Mouse (Mus musculus): ENCODE results near the gene Krtcap3. TPM values are rescaled to one million over a fixed set of nuclear protein-coding genes. Genes with fewer than 3 reads are reported as not detected.
A peak's percentile ranks its signal among the peaks of the same experiment; 100 is the strongest.

The Krtcap3 gene
- polyA plus RNA-seq, 1 experiment from 2014 or later = 7.5 TPM

- Histone ChIP-seq H3K4me2 (ENCODE audit: low read depth, low read length) (no peak overlapping the region), H3K27ac (ENCODE audit: low read depth) (no peak overlapping the region), H3K9me3 (ENCODE audit: low read length) (no peaks in the 10 kb centered on the region), H3K36me3 (replicated peaks; ENCODE audit: insufficient read depth, low read length) (peaks cover 63% of the 10 kb centered on the region), H3K4me3 (ENCODE audit: low read depth, low read length) (no peak overlapping the region), H3K27me3 (ENCODE audit: insufficient read depth, low read length) (no peaks in the 10 kb centered on the region), H3K9ac (replicated peaks) (no peak overlapping the region), H3K4me1 (ENCODE audit: insufficient read depth) (peaks cover 4% of the 10 kb centered on the region)
- no peak for TF ChIP-seq CTCF (IDR thresholded peaks at IDR 0.05; ENCODE audit: low read depth)
- no peak for TF ChIP-seq EP300 (IDR thresholded peaks at IDR 0.05; ENCODE audit: low read depth)
- DNase-seq = no peak
- no peak for ATAC-seq
- WGBS (ENCODE audit: insufficient replicate concordance) = 79% methylated on average over 4 of the region's 4 CpGs
These were observed 775 bp upstream of the Krtcap3 start for GRCm38 (mm10) chr5:31250716-31251115.

- TF ChIP-seq EP300 (IDR thresholded peaks at IDR 0.05; ENCODE audit: low read depth) (no peak), CTCF (IDR thresholded peaks at IDR 0.05; ENCODE audit: low read depth) (no peak)
- H3K36me3 ChIP-seq (replicated peaks; ENCODE audit: insufficient read depth, low read length) = peaks cover 49% of the 10 kb centered on the region
- no peak for ATAC-seq
These were observed 660 bp downstream of the Krtcap3 start for GRCm38 (mm10) chr5:31252151-31252550.

GRCm38 (mm10) chr5:31252795-31253545, 1.5 kb downstream of the Krtcap3 start:
- Histone ChIP-seq H3K27ac (ENCODE audit: low read depth) (no peak overlapping the region), H3K36me3 (replicated peaks; ENCODE audit: insufficient read depth, low read length) (peaks cover 41% of the 10 kb centered on the region), H3K4me2 (ENCODE audit: low read depth, low read length) (no peak overlapping the region), H3K27me3 (ENCODE audit: insufficient read depth, low read length) (no peaks in the 10 kb centered on the region), H3K9ac (replicated peaks) (no peak overlapping the region), H3K4me3 (ENCODE audit: low read depth, low read length) (no peak overlapping the region), H3K4me1 (ENCODE audit: insufficient read depth) (peaks cover 4% of the 10 kb centered on the region), H3K9me3 (ENCODE audit: low read length) (no peaks in the 10 kb centered on the region)
- 84% methylated on average over 16 of the region's 16 CpGs for WGBS (ENCODE audit: insufficient replicate concordance)
- ATAC-seq (no peak), DNase-seq (no peak)
- TF ChIP-seq EP300 (IDR thresholded peaks at IDR 0.05; ENCODE audit: low read depth) (no peak), CTCF (IDR thresholded peaks at IDR 0.05; ENCODE audit: low read depth) (0 out of 2 replicates have a peak, but pooled peaks have one; percentile 3)

More at GRCm38 (mm10) chr5:31252151-31252550, 660 bp downstream of the Krtcap3 start:
- H3K4me2 ChIP-seq (ENCODE audit: low read depth, low read length) = peak overlapping the region; percentile 70
- peaks cover 4% of the 10 kb centered on the region for H3K4me1 ChIP-seq (ENCODE audit: insufficient read depth)
- H3K27ac ChIP-seq (ENCODE audit: low read depth) = no peak overlapping the region
- DNase-seq = no peak
- no peaks in the 10 kb centered on the region for H3K27me3 ChIP-seq (ENCODE audit: insufficient read depth, low read length)
- no peak overlapping the region; the same call in 1 of the 2 replicates for H3K9ac ChIP-seq (replicated peaks)
- 65% methylated on average over 10 of the region's 10 CpGs for WGBS (ENCODE audit: insufficient replicate concordance)
- H3K9me3 ChIP-seq (ENCODE audit: low read length) = no peaks in the 10 kb centered on the region
- peak overlapping the region; percentile 46 for H3K4me3 ChIP-seq (ENCODE audit: low read depth, low read length)

GRCm38 (mm10) chr5:31253806-31254205, 2.3 kb downstream of the Krtcap3 start:
- H3K27me3 ChIP-seq (ENCODE audit: insufficient read depth, low read length) = no peaks in the 10 kb centered on the region
- peaks cover 4% of the 10 kb centered on the region for H3K4me1 ChIP-seq (ENCODE audit: insufficient read depth)
- 0 out of 2 replicates have a peak overlapping the region, but pooled peaks have one; percentile 3 for H3K27ac ChIP-seq (ENCODE audit: low read depth)
- no peak overlapping the region for H3K4me3 ChIP-seq (ENCODE audit: low read depth, low read length)
- no peak overlapping the region for H3K9ac ChIP-seq (replicated peaks)
- no peak overlapping the region for H3K4me2 ChIP-seq (ENCODE audit: low read depth, low read length)
- H3K9me3 ChIP-seq (ENCODE audit: low read length) = no peaks in the 10 kb centered on the region
- H3K36me3 ChIP-seq (replicated peaks; ENCODE audit: insufficient read depth, low read length) = peaks cover 33% of the 10 kb centered on the region
- no peak for DNase-seq
- no peak for ATAC-seq
- 87% methylated on average over 8 of the region's 8 CpGs for WGBS (ENCODE audit: insufficient replicate concordance)
- no peak for TF ChIP-seq EP300 (IDR thresholded peaks at IDR 0.05; ENCODE audit: low read depth)
- no peak for TF ChIP-seq CTCF (IDR thresholded peaks at IDR 0.05; ENCODE audit: low read depth)

GRCm38 (mm10) chr5:31254452-31254851, 3.0 kb downstream of the Krtcap3 start:
- Histone ChIP-seq H3K27ac (ENCODE audit: low read depth) (0 out of 2 replicates have a peak overlapping the region, but pooled peaks have one; percentile 3), H3K9me3 (ENCODE audit: low read length) (no peaks in the 10 kb centered on the region), H3K27me3 (ENCODE audit: insufficient read depth, low read length) (no peaks in the 10 kb centered on the region), H3K9ac (replicated peaks) (no peak overlapping the region), H3K4me2 (ENCODE audit: low read depth, low read length) (no peak overlapping the region), H3K4me1 (ENCODE audit: insufficient read depth) (peaks cover 4% of the 10 kb centered on the region), H3K36me3 (replicated peaks; ENCODE audit: insufficient read depth, low read length) (peaks cover 27% of the 10 kb centered on the region), H3K4me3 (ENCODE audit: low read depth, low read length) (no peak overlapping the region)
- 58% methylated on average over 7 of the region's 7 CpGs for WGBS (ENCODE audit: insufficient replicate concordance)
- no peak for ATAC-seq
- DNase-seq = no peak
- TF ChIP-seq CTCF (IDR thresholded peaks at IDR 0.05; ENCODE audit: low read depth) (no peak), EP300 (IDR thresholded peaks at IDR 0.05; ENCODE audit: low read depth) (no peak)

- TF ChIP-seq EP300 (IDR thresholded peaks at IDR 0.05; ENCODE audit: low read depth) = no peak
- TF ChIP-seq CTCF (IDR thresholded peaks at IDR 0.05; ENCODE audit: low read depth) = no peak
- no peak overlapping the region for H3K4me2 ChIP-seq (ENCODE audit: low read depth, low read length)
- no peak for ATAC-seq
- no peak for DNase-seq
- peaks cover 22% of the 10 kb centered on the region for H3K36me3 ChIP-seq (replicated peaks; ENCODE audit: insufficient read depth, low read length)
- peaks cover 4% of the 10 kb centered on the region for H3K4me1 ChIP-seq (ENCODE audit: insufficient read depth)
- no peak overlapping the region for H3K4me3 ChIP-seq (ENCODE audit: low read depth, low read length)
- H3K27me3 ChIP-seq (ENCODE audit: insufficient read depth, low read length) = no peaks in the 10 kb centered on the region
- no peak overlapping the region for H3K27ac ChIP-seq (ENCODE audit: low read depth)
- 65% methylated on average over 8 of the region's 8 CpGs for WGBS (ENCODE audit: insufficient replicate concordance)
- no peaks in the 10 kb centered on the region for H3K9me3 ChIP-seq (ENCODE audit: low read length)
- no peak overlapping the region for H3K9ac ChIP-seq (replicated peaks)
These were observed 3.4 kb downstream of the Krtcap3 start for GRCm38 (mm10) chr5:31254901-31255300.
